Mouse (Mus musculus) midbrain, embryonic 13.5 days (tissue): Measurements from ENCODE around the gene Pa2g4. TPM values are rescaled to one million over a fixed set of nuclear protein-coding genes. Genes with fewer than 3 reads are reported as not detected.
A peak's percentile ranks its signal among the peaks of the same experiment; 100 is the strongest.
"Not testable (repeated sequence)": the region's sequence is repeated elsewhere in the genome, so short reads cannot be mapped to it uniquely, and the experiment has no call there.

Experiments
- ATAC-seq: fragments of 200-750 bp; cut with Nextera tagmentation; 2 replicates; pipeline ENCODE4 v1.8.0; 2017; ENCODE audit warnings: mild to moderate bottlenecking, moderate TSS enrichment, moderate library complexity
- H3K27ac ChIP-seq: fragments of 300-500 bp; sonication (generic); 2 replicates; pipeline ENCODE4 v1.5.1; 2015; ENCODE audit warnings: inconsistent platforms, mild to moderate bottlenecking, moderate library complexity
- H3K27me3 ChIP-seq: fragments of 300-500 bp; sonication (generic); 2 replicates; pipeline ENCODE4 v1.6.1; 2015; ENCODE audit warnings: mild to moderate bottlenecking, inconsistent platforms
- H3K36me3 ChIP-seq: fragments of 300-500 bp; sonication (generic); 2 replicates; pipeline ENCODE4 v1.6.1; 2015; ENCODE audit warnings: mild to moderate bottlenecking, inconsistent platforms
- H3K4me1 ChIP-seq: fragments of 300-500 bp; sonication (generic); replicated peaks from 2 replicates; pipeline ENCODE4 v1.6.1; 2015; ENCODE audit warnings: inconsistent platforms
- H3K4me2 ChIP-seq: fragments of 300-500 bp; sonication (generic); replicated peaks from 2 replicates; pipeline ENCODE4 v1.6.1; 2015; ENCODE audit warnings: moderate library complexity, mild to moderate bottlenecking, inconsistent platforms
- H3K4me3 ChIP-seq: fragments of 300-500 bp; sonication (generic); replicated peaks from 2 replicates; pipeline ENCODE4 v1.5.1; 2015; ENCODE audit warnings: mild to moderate bottlenecking, inconsistent platforms
- H3K9ac ChIP-seq: fragments of 300-500 bp; sonication (generic); replicated peaks from 2 replicates; pipeline ENCODE4 v1.6.1; 2015; ENCODE audit warnings: mild to moderate bottlenecking, inconsistent platforms
- H3K9me3 ChIP-seq: fragments of 300-500 bp; sonication (generic); 2 replicates; pipeline ENCODE4 v1.6.1; 2016; ENCODE audit warnings: mild to moderate bottlenecking, inconsistent platforms
- WGBS: fragments of 180-500 bp; shearing (Covaris S2); methylation state at CpG from one replicate; pipeline ENCODE4 v1.1.7; 2015; 5-methylcytosine and 5-hydroxymethylcytosine counted together
- polyA plus RNA-seq: library from polyadenylated mRNA; unstranded; fragments of >200 nt; fragmentation: Nextera tagmentation; extraction: Ambion mirVana; gene quantifications from 2 replicates; pipeline ENCODE4 v1.2.1, GENCODE M21; 2015

The Pa2g4 gene
- 139 TPM in 2 replicates for polyA plus RNA-seq

- peaks cover 24% of the 10 kb centered on the region for H3K36me3 ChIP-seq
- H3K4me2 ChIP-seq = peak within 1 kb of the TSS; percentile 97
- H3K4me1 ChIP-seq = peaks cover 26% of the 10 kb centered on the region
- peak within 1 kb of the TSS; percentile 95 for H3K9ac ChIP-seq
- ATAC-seq = peak; percentile 100
- WGBS = under 1% methylated on average over 58 of the region's 58 CpGs
- H3K27ac ChIP-seq = peak within 1 kb of the TSS; percentile 90
- no peaks in the 10 kb centered on the region for H3K27me3 ChIP-seq
- no peaks in the 10 kb centered on the region for H3K9me3 ChIP-seq
- H3K4me3 ChIP-seq = peak within 1 kb of the TSS; percentile 95
These were observed at the start of gene Pa2g4 for GRCm38 (mm10) chr10:128565788-128566531. Pa2g4 (minus strand) TSS chr10:128565987.

DNA sequence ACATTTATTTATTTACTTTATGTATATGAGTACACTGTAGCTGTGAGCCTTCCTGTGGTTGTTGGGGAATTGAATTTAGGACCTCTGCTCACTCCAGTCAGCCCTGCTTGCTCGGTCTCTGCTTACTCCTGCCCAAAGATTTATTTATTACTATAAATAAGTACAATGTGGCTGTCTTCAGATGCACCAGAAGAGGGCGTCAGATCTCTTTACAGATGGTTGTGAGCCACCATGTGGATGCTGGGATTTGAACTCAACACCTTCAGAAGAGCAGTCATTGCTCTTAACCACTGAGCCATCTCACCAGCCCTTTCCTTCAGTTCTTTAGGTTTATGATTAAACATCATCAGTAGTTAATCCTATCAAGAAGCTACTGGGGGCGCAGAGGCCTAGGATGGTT, 49.1 kb upstream of the Pa2g4 start:
- Histone ChIP-seq H3K4me3 (no peak overlapping the region), H3K4me1 (0 out of 2 replicates have a peak, but pooled peaks cover 2% of the 10 kb centered on the region), H3K4me2 (no peak overlapping the region), H3K9ac (no peak overlapping the region), H3K9me3 (no peaks in the 10 kb centered on the region), H3K36me3 (no peaks in the 10 kb centered on the region), H3K27me3 (no peaks in the 10 kb centered on the region), H3K27ac (no peak overlapping the region)
- no peak for ATAC-seq
- 60% methylated on average over 3 of the region's 3 CpGs for WGBS

DNA sequence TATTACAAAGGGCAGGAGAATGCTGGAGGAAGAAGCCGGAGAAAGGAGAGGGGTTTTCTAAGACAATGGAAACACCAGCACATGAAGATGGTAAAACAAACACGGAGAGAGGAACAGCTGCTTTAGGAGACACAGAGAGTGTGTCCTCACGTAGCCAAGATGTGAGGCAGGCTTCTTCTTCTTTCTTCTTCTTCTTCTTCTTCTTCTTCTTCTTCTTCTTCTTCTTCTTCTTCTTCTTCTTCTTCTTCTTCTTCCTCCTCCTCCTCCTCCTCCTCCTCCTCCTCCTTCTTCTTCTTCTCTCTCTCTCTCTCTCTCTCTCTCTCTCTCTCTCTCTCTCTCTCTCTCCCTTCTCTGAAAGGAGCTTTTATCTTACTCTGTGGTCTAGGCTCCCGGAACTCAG, 48.0 kb upstream of the Pa2g4 start:
- H3K27me3 ChIP-seq, H3K36me3 ChIP-seq, H3K27ac ChIP-seq, H3K9me3 ChIP-seq, ATAC-seq, H3K4me1 ChIP-seq, H3K4me3 ChIP-seq, H3K4me2 ChIP-seq, H3K9ac ChIP-seq: not testable (repeated sequence)
- 70% methylated on average over 4 of the region's 4 CpGs for WGBS

GRCm38 (mm10) chr10:128613154-128613440, 47.3 kb upstream of the Pa2g4 start:
- no peak overlapping the region for H3K9ac ChIP-seq
- H3K9me3 ChIP-seq = no peaks in the 10 kb centered on the region
- ATAC-seq = no peak
- 41% methylated on average over 6 of the region's 6 CpGs for WGBS
- no peak overlapping the region; the same call in 1 of the 2 replicates for H3K27ac ChIP-seq
- H3K4me2 ChIP-seq = no peak overlapping the region
- no peaks in the 10 kb centered on the region for H3K36me3 ChIP-seq
- H3K27me3 ChIP-seq = no peaks in the 10 kb centered on the region
- H3K4me1 ChIP-seq = 0 out of 2 replicates have a peak, but pooled peaks cover 2% of the 10 kb centered on the region
- H3K4me3 ChIP-seq = no peak overlapping the region

DNA sequence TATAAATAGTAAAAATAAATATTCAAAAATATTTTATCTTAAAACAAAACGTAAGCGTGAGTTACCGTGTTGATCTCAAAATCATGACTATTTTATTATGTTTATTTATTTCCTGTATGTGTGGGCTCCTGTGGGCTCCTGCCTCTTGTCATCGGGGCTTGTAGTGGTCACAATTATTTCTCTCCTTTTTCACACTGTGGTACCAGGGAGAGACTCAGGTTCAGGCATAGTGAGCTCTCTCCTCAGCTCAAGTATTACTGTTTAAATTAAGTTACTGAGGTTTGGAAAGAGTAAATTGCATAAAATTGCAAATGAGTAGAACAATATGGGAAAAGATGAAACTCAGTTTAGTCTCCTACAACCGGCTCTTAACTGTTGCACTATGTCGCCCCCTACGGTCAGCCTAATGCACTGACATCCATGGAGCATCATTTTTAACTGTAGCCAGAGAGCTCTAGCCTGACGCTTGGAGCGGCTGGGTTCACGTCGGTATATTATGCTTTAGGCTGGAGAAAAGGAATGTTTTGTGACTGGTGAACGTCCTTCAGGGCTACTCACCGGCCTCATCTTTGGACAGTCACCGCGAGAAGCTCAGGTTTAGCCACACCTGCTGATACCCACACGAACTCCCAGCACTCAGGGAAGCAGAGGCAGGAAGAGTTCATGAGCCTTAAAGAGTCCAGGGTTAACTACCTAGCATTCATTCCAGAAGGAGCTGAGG, 46.8 kb upstream of the Pa2g4 start:
- no peak overlapping the region for H3K9ac ChIP-seq
- 0 out of 2 replicates have a peak overlapping the region, but pooled peaks have one; percentile 13 for H3K4me2 ChIP-seq
- H3K9me3 ChIP-seq = no peaks in the 10 kb centered on the region
- H3K36me3 ChIP-seq = no peaks in the 10 kb centered on the region
- no peak overlapping the region for H3K4me3 ChIP-seq
- no peak overlapping the region; the same call in 1 of the 2 replicates for H3K27ac ChIP-seq
- no peaks in the 10 kb centered on the region for H3K27me3 ChIP-seq
- peak; percentile 55; the same call in 1 of the 2 replicates for ATAC-seq
- H3K4me1 ChIP-seq = 0 out of 2 replicates have a peak, but pooled peaks cover 2% of the 10 kb centered on the region
- WGBS = 14% methylated on average over 16 of the region's 16 CpGs

- ATAC-seq = no peak
- no peak overlapping the region for H3K27ac ChIP-seq
- H3K27me3 ChIP-seq = no peaks in the 10 kb centered on the region
- H3K9ac ChIP-seq = no peak overlapping the region
- H3K36me3 ChIP-seq = no peaks in the 10 kb centered on the region
- H3K4me2 ChIP-seq = no peak overlapping the region
- no peak overlapping the region for H3K4me3 ChIP-seq
- no peaks in the 10 kb centered on the region for H3K9me3 ChIP-seq
- no peaks in the 10 kb centered on the region for H3K4me1 ChIP-seq
- 43% methylated on average over 2 of the region's 2 CpGs for WGBS
These were observed 40.7 kb upstream of the Pa2g4 start for GRCm38 (mm10) chr10:128606483-128606882.

- ATAC-seq = no peak
- Histone ChIP-seq H3K9me3 (no peaks in the 10 kb centered on the region), H3K36me3 (no peaks in the 10 kb centered on the region), H3K4me1 (no peaks in the 10 kb centered on the region), H3K4me2 (no peak overlapping the region), H3K27me3 (0 out of 2 replicates have a peak, but pooled peaks cover 5% of the 10 kb centered on the region), H3K9ac (no peak overlapping the region), H3K4me3 (no peak overlapping the region), H3K27ac (no peak overlapping the region)
- 90% methylated on average over 4 of the region's 4 CpGs for WGBS
These were observed 36.8 kb upstream of the Pa2g4 start for GRCm38 (mm10) chr10:128602470-128603128.

DNA sequence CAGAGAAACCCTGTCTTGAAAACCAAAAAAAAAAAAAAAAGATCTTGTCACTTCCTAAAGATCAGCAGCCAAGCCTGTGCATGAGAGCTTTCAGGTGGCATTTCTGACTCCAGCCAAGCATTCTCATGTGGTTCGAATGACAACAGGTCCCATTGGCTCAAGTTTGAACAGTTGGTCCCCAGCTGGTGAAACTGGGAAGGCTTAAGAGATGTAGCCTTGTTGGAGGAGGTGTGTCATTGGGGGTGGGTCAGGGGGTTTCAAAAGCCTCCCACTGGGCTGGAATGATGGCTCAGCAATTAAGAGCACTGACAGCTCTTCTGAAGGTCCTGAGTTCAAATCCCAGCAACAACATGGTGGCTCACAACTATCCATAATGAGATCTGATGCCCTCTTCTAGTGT, 35.7 kb upstream of the Pa2g4 start:
- Histone ChIP-seq H3K27me3 (0 out of 2 replicates have a peak, but pooled peaks cover 5% of the 10 kb centered on the region), H3K4me2 (no peak overlapping the region), H3K4me3 (no peak overlapping the region), H3K36me3 (no peaks in the 10 kb centered on the region), H3K9me3 (no peaks in the 10 kb centered on the region), H3K4me1 (no peaks in the 10 kb centered on the region), H3K27ac (no peak overlapping the region), H3K9ac (no peak overlapping the region)
- 82% methylated on average over 1 of the region's 1 CpGs for WGBS
- no peak for ATAC-seq

DNA sequence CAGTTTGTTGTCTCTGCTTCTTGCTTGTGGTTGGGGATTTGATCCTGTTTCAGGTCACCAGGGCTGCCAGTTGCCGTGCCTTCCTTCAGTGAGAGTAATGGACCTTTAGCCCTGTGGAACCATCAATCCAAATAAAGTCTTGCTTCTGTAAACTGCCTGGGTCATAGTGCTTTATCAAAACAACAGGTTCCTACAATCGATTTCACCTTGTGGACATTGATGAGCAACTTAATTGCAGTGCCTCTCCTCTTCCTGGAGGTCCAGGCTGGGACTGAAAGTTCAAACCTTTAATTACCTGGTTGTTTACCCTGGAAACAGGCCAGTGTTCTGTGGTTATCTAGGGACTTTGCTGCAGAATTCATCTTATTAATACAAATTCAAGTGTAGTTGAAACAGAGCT, 32.7 kb upstream of the Pa2g4 start:
- ATAC-seq = no peak
- no peak overlapping the region for H3K27ac ChIP-seq
- H3K4me2 ChIP-seq = no peak overlapping the region
- no peak overlapping the region for H3K9ac ChIP-seq
- 80% methylated on average over 2 of the region's 2 CpGs for WGBS
- H3K4me3 ChIP-seq = no peak overlapping the region
- H3K9me3 ChIP-seq = no peaks in the 10 kb centered on the region
- H3K36me3 ChIP-seq = no peaks in the 10 kb centered on the region
- no peaks in the 10 kb centered on the region for H3K4me1 ChIP-seq
- H3K27me3 ChIP-seq = 0 out of 2 replicates have a peak, but pooled peaks cover 5% of the 10 kb centered on the region

GRCm38 (mm10) chr10:128592797-128593196, 27.0 kb upstream of the Pa2g4 start:
- Histone ChIP-seq H3K9ac (no peak overlapping the region), H3K27ac (no peak overlapping the region), H3K27me3 (peaks cover 33% of the 10 kb centered on the region), H3K36me3 (no peaks in the 10 kb centered on the region), H3K4me2 (no peak overlapping the region), H3K9me3 (no peaks in the 10 kb centered on the region), H3K4me3 (no peak overlapping the region), H3K4me1 (peaks cover 18% of the 10 kb centered on the region)
- no peak for ATAC-seq
- 68% methylated on average over 5 of the region's 5 CpGs for WGBS

DNA sequence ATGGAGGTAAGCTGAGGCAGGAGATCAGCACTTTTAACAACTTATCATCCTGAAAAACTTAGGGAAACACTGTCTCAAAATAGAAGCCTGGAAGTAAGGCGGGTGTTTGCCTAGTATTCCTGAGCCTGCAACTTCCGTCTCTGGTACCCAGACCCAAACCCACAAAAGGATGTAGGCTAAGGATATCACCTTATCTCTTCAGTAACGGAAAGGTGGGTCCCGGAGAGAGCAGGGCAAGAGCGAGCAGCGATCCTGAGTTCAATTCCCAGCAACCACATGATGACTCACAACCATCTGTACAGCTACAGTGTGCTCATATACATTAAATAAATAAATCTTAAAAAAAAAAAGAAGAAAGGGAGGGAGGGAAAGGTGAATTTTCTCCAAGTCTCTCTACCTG, 25.6 kb upstream of the Pa2g4 start:
- H3K36me3 ChIP-seq = no peaks in the 10 kb centered on the region
- H3K9me3 ChIP-seq = no peaks in the 10 kb centered on the region
- H3K27me3 ChIP-seq = peaks cover 46% of the 10 kb centered on the region
- no peak overlapping the region for H3K4me2 ChIP-seq
- no peak for ATAC-seq
- H3K4me3 ChIP-seq = no peak overlapping the region
- WGBS = 91% methylated on average over 6 of the region's 6 CpGs
- no peak overlapping the region for H3K27ac ChIP-seq
- peaks cover 18% of the 10 kb centered on the region for H3K4me1 ChIP-seq
- H3K9ac ChIP-seq = no peak overlapping the region

GRCm38 (mm10) chr10:128590193-128590690, 24.5 kb upstream of the Pa2g4 start:
- WGBS = 0% methylated on average over 43 of the region's 43 CpGs
- no peaks in the 10 kb centered on the region for H3K9me3 ChIP-seq
- H3K4me3 ChIP-seq = peak overlapping the region; percentile 62
- peak overlapping the region; percentile 93 for H3K4me2 ChIP-seq
- H3K9ac ChIP-seq = peak overlapping the region; percentile 62
- no peaks in the 10 kb centered on the region for H3K36me3 ChIP-seq
- peaks cover 56% of the 10 kb centered on the region for H3K27me3 ChIP-seq
- peak; percentile 73 for ATAC-seq
- H3K4me1 ChIP-seq = peaks cover 18% of the 10 kb centered on the region
- H3K27ac ChIP-seq = no peak overlapping the region
